Mouse (Mus musculus) stomach, embryonic 14.5 days (tissue): Measurements from ENCODE around the gene Sdhaf2. TPM values are rescaled to one million over a fixed set of nuclear protein-coding genes. Genes with fewer than 3 reads are reported as not detected.

ENCODE experiments used
- ATAC-seq: fragments of 200-750 bp; cut with Nextera tagmentation; 2 replicates; pipeline ENCODE4 v1.8.0; 2017; ENCODE audit warnings: low read depth, moderate TSS enrichment; ENCODE audit not compliant: insufficient number of reproducible peaks, insufficient read depth, low FRiP score
- H3K27ac ChIP-seq: fragments of 300-500 bp; sonication (generic); 2 replicates; pipeline ENCODE4 v1.5.1; 2014; ENCODE audit warnings: mild to moderate bottlenecking, low read length, moderate library complexity, mixed read lengths
- H3K27me3 ChIP-seq: fragments of 300-500 bp; sonication (generic); 2 replicates; pipeline ENCODE4 v1.6.1; 2014; ENCODE audit warnings: low read length, control low read depth, mixed read lengths; ENCODE audit not compliant: control insufficient read depth, insufficient read depth
- H3K36me3 ChIP-seq: fragments of 300-500 bp; sonication (generic); 2 replicates; pipeline ENCODE4 v1.6.1; 2014; ENCODE audit warnings: mild to moderate bottlenecking, control low read depth, low read length, moderate library complexity, mixed read lengths; ENCODE audit not compliant: control insufficient read depth, insufficient read depth
- H3K4me1 ChIP-seq: fragments of 300-500 bp; sonication (generic); 2 replicates; pipeline ENCODE4 v1.6.1; 2014; ENCODE audit warnings: low read length, control low read depth, mixed read lengths; ENCODE audit not compliant: control insufficient read depth, insufficient read depth
- H3K4me2 ChIP-seq: fragments of 300-500 bp; sonication (generic); replicated peaks from 2 replicates; pipeline ENCODE4 v1.6.1; 2014; ENCODE audit warnings: low read depth, low read length, control low read depth
- H3K4me3 ChIP-seq: fragments of 300-500 bp; sonication (generic); 2 replicates; pipeline ENCODE4 v1.5.1; 2014; ENCODE audit warnings: low read depth, low read length, control low read depth
- H3K9ac ChIP-seq: fragments of 300-500 bp; sonication (generic); replicated peaks from 2 replicates; pipeline ENCODE4 v1.6.1; 2014; ENCODE audit warnings: low read depth, mild to moderate bottlenecking, control low read depth, low read length, moderate library complexity, mixed read lengths
- H3K9me3 ChIP-seq: fragments of 300-500 bp; sonication (generic); 2 replicates; pipeline ENCODE4 v1.6.1; 2016; ENCODE audit warnings: low read depth, low read length, control low read depth; ENCODE audit not compliant: control insufficient read depth
- WGBS: fragments of 180-500 bp; shearing (Covaris S2); extraction: QIAGEN DNeasy Blood & Tissue Kit; methylation state at CpG from one replicate; pipeline ENCODE4 v1.1.7; 2014; 5-methylcytosine and 5-hydroxymethylcytosine counted together
- polyA plus RNA-seq: library from polyadenylated mRNA; unstranded; fragments of >200 nt; fragmentation: Nextera tagmentation; extraction: Ambion mirVana; gene quantifications from 2 replicates; pipeline ENCODE4 v1.2.1, GENCODE M21; 2014

Sdhaf2 gene
- polyA plus RNA-seq, 1 experiment from 2014 or later, result 57.9 TPM

DNA sequence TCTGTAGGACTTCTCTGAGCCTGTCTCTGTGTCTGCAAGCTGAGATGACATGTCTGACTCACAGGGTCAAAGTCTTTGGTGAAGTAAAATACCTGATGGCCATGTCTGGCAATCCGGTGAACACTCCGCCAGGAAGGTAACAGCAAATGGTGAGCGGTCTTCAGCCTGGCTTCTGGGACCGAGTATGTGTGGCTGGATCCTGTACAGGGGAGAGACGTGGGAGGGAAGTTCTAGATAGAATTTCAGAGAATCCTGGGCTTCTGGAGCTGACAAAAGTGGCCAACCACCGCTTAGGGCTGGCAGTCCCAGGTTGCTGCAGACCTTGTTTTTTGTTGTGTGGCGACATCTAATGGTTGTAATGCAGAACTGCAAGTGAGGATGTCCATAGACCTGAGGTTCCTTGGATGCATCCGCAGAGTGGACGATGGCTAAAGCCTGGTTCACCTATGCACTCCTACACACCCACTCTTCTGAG is 39.6 kb downstream of the Sdhaf2 start:
- no peak overlapping the region for H3K9ac ChIP-seq
- no peak overlapping the region for H3K27ac ChIP-seq
- H3K27me3 ChIP-seq, result no peaks in the 10 kb centered on the region
- H3K4me2 ChIP-seq, result no peak overlapping the region
- no peaks in the 10 kb centered on the region for H3K4me1 ChIP-seq
- WGBS, result 21% methylated on average over 9 of the region's 9 CpGs
- peak; percentile 56; the same call in 1 of the 2 replicates for ATAC-seq
- H3K4me3 ChIP-seq, result no peak overlapping the region
- no peaks in the 10 kb centered on the region for H3K36me3 ChIP-seq
- H3K9me3 ChIP-seq, result no peaks in the 10 kb centered on the region

DNA sequence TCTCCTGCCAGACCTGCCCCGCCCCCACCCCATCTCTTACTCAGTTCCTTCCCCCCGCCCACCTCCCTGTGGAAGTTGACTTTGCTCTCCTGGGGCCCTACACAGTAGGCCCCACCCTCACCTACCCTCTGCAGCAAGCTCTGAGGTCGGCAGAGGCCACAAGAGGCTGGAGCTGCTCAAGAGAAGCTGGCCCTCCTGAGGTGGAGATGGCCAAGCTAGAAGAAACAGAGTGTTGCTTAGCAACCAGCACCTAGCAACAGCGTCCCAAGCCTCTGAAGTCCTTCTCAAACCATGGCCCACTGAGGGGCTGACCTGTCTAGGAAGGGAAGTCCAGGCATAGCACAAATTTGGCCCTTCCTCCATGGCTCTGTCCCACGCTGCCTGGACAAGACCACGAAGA is 43.2 kb downstream of the Sdhaf2 start, which contains the start of gene Ppp1r32:
TSS of gene Ppp1r32 (minus strand) at position 226 of the 400 bp plus-strand sequence.
- WGBS, result 24% methylated on average over 6 of the region's 6 CpGs
- no peak within 1 kb of the TSS for H3K9ac ChIP-seq
- H3K36me3 ChIP-seq, result no peaks in the 10 kb centered on the region
- no peak within 1 kb of the TSS for H3K4me3 ChIP-seq
- H3K4me1 ChIP-seq, result no peaks in the 10 kb centered on the region
- H3K27me3 ChIP-seq, result no peaks in the 10 kb centered on the region
- peak; percentile 57; the same call in 1 of the 2 replicates for ATAC-seq
- no peak within 1 kb of the TSS for H3K27ac ChIP-seq
- H3K4me2 ChIP-seq, result no peak within 1 kb of the TSS
- H3K9me3 ChIP-seq, result no peaks in the 10 kb centered on the region

DNA sequence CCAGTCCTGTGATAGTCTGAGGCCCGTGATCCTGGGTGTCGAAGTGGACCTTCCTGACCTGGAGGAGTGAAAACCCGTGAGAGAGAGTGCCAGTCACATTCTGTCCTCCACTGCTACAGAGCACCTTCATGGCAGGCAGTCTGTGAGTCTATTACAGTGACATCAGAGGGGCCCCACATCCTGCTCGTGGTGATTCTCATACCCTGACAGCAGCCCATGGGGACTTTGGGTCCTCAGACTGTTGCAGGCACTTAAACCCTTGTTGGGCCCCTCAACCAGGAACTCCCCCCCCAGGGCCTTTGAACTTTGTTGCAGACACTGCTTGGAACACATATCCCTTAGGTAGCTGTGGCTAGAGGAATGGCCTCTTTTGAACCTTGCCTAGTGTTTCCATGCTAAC is 46.4 kb downstream of the Sdhaf2 start:
- 52% methylated on average over 4 of the region's 4 CpGs for WGBS
- ATAC-seq, result no peak
- no peak overlapping the region for H3K4me2 ChIP-seq
- H3K36me3 ChIP-seq, result no peaks in the 10 kb centered on the region
- H3K27ac ChIP-seq, result no peak overlapping the region
- no peak overlapping the region for H3K4me3 ChIP-seq
- no peaks in the 10 kb centered on the region for H3K9me3 ChIP-seq
- H3K27me3 ChIP-seq, result no peaks in the 10 kb centered on the region
- no peaks in the 10 kb centered on the region for H3K4me1 ChIP-seq
- no peak overlapping the region for H3K9ac ChIP-seq

DNA sequence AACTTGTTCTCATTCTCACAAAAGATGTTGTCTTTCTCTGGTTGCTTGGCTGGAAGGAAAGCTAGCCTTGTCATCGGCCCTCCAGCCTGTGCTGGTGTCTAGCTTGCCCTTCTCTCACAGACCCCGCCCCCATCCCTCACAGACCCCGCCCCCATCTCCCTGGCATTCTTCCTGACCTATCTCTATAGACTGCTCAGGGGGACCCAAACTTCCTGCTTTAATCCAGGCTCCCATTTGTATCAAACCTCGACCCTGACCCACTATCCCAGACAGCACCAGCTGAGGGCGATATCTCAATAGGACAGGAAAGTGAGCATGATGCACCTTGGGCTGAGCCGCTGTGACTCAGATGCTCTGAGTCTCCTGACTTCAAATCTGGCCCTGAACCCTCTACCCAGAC is 52.2 kb downstream of the Sdhaf2 start:
- Histone ChIP-seq H3K9me3 (no peaks in the 10 kb centered on the region), H3K4me1 (no peaks in the 10 kb centered on the region; the same call in 1 of the 2 replicates), H3K27ac (no peak overlapping the region), H3K36me3 (no peaks in the 10 kb centered on the region), H3K4me2 (no peak overlapping the region), H3K27me3 (no peaks in the 10 kb centered on the region), H3K9ac (no peak overlapping the region), H3K4me3 (no peak overlapping the region)
- ATAC-seq, result no peak
- 24% methylated on average over 6 of the region's 6 CpGs for WGBS

DNA sequence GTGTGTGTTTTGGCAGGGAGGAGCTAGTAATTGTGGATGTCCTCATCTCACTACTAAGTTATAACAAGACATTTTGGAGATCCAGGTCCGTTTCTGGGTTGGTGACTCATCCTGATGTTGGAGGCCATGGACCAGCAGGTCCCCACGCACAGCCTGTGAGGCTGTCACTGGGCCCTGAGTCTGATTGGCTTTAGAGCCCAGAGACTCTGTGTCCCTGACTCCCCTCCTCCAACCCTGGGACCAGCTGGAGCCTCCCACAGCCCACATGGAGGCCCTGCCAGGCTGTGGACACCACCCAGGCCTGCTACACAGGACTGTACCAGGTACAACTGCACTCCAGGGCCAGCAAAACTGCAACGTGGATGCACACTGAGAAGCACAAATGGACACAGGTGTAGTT is 53.0 kb downstream of the Sdhaf2 start:
- 80% methylated on average over 3 of the region's 3 CpGs for WGBS
- H3K4me1 ChIP-seq, result no peaks in the 10 kb centered on the region; the same call in 1 of the 2 replicates
- H3K9ac ChIP-seq, result no peak overlapping the region
- no peak for ATAC-seq
- no peaks in the 10 kb centered on the region for H3K9me3 ChIP-seq
- no peaks in the 10 kb centered on the region for H3K36me3 ChIP-seq
- H3K4me3 ChIP-seq, result no peak overlapping the region
- H3K27ac ChIP-seq, result no peak overlapping the region
- H3K4me2 ChIP-seq, result no peak overlapping the region
- no peaks in the 10 kb centered on the region for H3K27me3 ChIP-seq

DNA sequence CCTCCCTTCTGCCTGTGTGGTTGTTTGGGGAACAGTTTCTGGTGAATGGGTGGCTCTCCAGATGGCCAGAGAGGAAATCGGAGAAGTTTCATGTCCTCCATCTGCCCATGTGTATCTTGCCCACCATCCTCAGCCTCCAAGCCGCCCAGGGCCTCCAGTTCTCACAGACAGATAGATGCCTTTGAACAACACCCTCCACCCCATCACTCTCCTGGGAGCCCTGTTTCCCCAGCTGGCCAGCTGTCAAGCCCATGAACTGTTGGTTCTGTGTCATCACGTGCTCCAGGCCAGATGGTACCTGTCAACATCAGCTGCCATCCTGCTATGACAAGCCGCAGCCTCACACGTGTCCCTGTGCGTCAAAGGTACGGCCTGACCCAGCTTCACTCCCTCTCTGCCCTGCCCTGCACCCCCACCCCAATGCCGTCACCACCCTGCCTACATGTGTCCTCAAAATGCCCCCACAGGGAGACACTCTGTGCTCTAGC is 56.7 kb downstream of the Sdhaf2 start:
- Histone ChIP-seq H3K4me1 (no peaks in the 10 kb centered on the region; the same call in 1 of the 2 replicates), H3K4me3 (no peak overlapping the region), H3K9ac (no peak overlapping the region), H3K27me3 (no peaks in the 10 kb centered on the region), H3K4me2 (no peak overlapping the region), H3K9me3 (no peaks in the 10 kb centered on the region), H3K27ac (no peak overlapping the region), H3K36me3 (no peaks in the 10 kb centered on the region)
- no peak for ATAC-seq
- WGBS, result 24% methylated on average over 8 of the region's 8 CpGs

DNA sequence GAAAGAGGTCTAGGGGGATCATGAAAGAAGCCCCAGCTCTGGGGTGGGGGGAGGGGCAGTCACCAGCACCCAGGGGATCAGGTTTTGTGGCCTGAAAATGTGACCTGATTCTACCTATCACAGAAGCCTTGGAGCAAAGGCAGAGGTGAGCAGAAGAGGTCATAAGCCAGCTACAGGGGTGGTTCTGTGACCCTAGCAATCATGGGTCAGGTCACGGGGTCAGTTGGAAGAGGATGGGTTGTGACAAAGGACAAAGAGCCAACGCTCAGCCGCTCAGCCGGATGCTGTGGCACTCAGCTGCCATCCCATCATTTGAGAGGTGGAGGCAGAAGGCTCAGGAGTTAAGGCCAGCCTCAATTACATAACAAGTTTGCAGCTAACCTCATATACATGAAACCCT is 61.5 kb downstream of the Sdhaf2 start:
- H3K4me2 ChIP-seq, result no peak overlapping the region
- H3K9ac ChIP-seq, result no peak overlapping the region
- no peaks in the 10 kb centered on the region for H3K27me3 ChIP-seq
- no peak for ATAC-seq
- H3K4me1 ChIP-seq, result no peaks in the 10 kb centered on the region; the same call in 1 of the 2 replicates
- no peak overlapping the region for H3K4me3 ChIP-seq
- H3K36me3 ChIP-seq, result no peaks in the 10 kb centered on the region
- H3K9me3 ChIP-seq, result no peaks in the 10 kb centered on the region
- WGBS, result 38% methylated on average over 4 of the region's 4 CpGs
- H3K27ac ChIP-seq, result no peak overlapping the region

DNA sequence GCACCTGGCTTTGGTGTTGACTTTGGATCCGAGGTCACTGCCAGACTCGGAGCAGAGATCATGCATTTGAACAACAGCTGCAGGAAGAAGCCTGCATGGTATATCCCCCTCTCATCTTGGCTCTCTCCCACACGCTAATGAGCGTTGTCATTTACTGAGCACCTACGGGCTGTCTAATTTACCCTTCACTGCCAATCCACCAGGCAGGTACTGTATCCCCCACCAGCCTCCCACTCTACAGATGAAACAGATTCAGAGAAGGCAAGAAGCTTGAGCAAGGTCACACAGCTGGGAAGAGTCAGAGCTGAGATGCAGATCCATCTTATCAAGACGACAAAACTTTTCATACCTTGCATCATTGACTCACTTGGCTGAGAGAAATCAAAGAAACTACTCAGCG is 64.4 kb downstream of the Sdhaf2 start:
- no peak overlapping the region for H3K27ac ChIP-seq
- H3K4me2 ChIP-seq, result no peak overlapping the region
- no peaks in the 10 kb centered on the region; the same call in 1 of the 2 replicates for H3K4me1 ChIP-seq
- 36% methylated on average over 7 of the region's 7 CpGs for WGBS
- H3K4me3 ChIP-seq, result no peak overlapping the region
- ATAC-seq, result no peak
- no peaks in the 10 kb centered on the region for H3K9me3 ChIP-seq
- H3K36me3 ChIP-seq, result no peaks in the 10 kb centered on the region
- no peak overlapping the region for H3K9ac ChIP-seq
- H3K27me3 ChIP-seq, result peaks cover 14% of the 10 kb centered on the region; the same call in 1 of the 2 replicates

DNA sequence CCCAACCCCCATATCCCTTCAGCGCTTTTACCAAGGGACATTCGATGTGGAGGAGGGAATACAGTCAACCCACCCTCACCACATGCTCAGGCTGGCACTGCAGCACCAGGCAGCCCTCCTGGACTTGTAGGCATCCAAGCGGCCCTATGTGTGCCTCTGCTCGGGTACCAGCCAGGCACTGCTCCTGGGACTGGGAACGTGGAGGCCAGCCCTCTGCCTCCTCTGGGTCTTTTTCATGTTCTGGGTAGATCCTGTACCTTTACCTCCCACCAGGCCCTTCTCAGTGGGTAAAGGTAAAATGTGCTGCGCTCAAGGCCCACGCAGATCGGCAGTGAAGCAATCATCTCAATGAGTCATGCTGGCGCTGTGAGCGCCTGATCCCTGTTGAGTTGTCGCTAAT is 66.0 kb downstream of the Sdhaf2 start:
- Histone ChIP-seq H3K27me3 (peaks cover 27% of the 10 kb centered on the region), H3K4me1 (no peaks in the 10 kb centered on the region; the same call in 1 of the 2 replicates)

More for the DNA sequence above, 66.0 kb downstream of the Sdhaf2 start:
- Histone ChIP-seq H3K4me3 (no peak overlapping the region), H3K27ac (no peak overlapping the region), H3K4me2 (no peak overlapping the region), H3K36me3 (no peaks in the 10 kb centered on the region), H3K9ac (no peak overlapping the region), H3K9me3 (no peaks in the 10 kb centered on the region)
- 60% methylated on average over 11 of the region's 11 CpGs for WGBS
- no peak for ATAC-seq
